Mouse (Mus musculus) ovary, adult 10 weeks (tissue): ENCODE results near the gene Cmtm7. TPM values are rescaled to one million over a fixed set of nuclear protein-coding genes. Genes with fewer than 3 reads are reported as not detected.

ENCODE experiments used
- polyA plus RNA-seq: library from polyadenylated mRNA; stranded (reverse); fragments of 350-450 nt; fragmentation: Illumina TruSeq; extraction: RNeasy Lipid Tissue Mini Kit (QIAGEN cat#74804); gene quantifications from one replicate; pipeline ENCODE4 v1.2.3, GENCODE M21; 2014

The Cmtm7 gene
- 2.8 TPM for polyA plus RNA-seq

DNA sequence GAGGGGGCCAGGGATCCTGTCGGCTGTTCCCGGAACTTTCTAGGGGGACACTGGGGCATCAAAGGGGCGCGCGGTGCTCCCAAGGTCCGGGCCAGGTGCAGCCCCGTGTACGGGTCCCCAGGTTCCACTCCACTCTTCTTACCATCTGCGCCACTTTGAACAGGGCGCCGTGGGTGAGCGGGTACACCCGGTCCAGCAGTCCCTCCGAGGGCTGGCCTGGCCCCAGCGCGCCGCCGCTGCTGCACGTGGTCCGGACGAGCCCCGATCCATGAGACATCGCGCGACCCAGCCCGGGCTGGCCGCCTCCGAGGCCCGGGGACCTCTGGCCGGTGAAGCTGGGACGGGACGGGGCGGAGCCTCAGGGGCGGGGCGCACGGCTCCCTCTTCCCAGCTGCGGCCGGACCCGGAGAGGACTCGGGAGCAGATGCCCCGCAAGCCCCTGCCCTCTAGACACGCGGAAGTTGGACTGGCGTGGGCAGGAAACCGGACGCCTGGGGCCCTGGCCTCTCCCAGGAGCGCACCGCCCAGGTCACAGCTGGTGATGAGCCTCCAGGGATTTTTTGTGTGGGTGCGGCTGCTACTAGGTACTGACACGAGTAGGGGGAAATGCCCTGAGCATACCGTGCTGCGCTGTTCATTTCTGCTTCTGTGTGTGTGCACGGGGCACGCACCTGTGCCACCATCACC, at the start of gene Cmtm7:
TSS of gene Cmtm7 (minus strand) at position 331 of the 687 bp plus-strand sequence.

DNA sequence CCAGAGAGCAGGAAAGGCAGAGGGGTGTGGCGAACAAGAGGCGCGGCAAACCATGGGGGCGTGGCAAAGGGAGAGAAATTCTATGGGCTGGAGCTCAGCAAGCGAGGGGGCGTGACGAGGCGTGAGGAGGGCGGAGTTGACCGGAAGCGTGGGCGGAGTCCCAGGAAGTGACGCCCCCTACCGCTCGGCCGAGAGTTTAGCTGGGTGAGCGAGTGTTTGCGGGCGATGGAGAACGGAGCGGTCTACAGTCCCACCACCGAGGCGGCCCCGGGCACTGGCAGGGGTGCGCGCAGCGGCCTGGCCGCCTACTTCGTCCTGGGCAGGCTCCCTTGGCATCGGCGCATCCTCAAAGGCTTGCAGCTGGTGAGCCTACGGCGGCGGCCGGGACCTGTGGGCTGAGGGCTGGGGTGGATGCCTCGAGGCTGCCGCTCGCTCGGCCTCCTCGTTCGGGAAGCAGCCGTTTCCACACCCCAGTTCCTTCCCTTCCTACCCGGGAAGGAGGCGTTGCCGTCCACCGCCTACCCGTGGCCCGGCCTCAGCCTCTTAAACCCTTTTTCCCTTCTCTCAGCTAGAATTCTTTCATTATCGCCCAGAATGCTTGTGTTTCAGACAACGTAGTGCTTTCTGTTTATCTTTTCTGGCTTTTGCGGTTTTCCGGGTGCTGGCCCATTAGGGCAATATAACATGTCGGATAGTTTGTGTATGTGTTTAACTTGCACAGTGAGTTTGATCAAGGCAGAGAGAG, 50.5 kb downstream of the Cmtm7 start, which contains the start of gene Cmtm6:
TSS of gene Cmtm6 (plus strand) at position 106 of the 745 bp plus-strand sequence.

Other genes with a start within 250 kb of the Cmtm7 start
- 0.37 TPM for gene Trim71, start 217.5 kb downstream of the Cmtm7 start, polyA plus RNA-seq
- 52.4 TPM for gene Cnot10, start 141.7 kb downstream of the Cmtm7 start, polyA plus RNA-seq
- gene Dync1li1, start 93.1 kb downstream of the Cmtm7 start, polyA plus RNA-seq, result 48.8 TPM
- gene Cmtm6, start 50.7 kb downstream of the Cmtm7 start, polyA plus RNA-seq, result 78.2 TPM
- gene Cmtm8, start 62.3 kb upstream of the Cmtm7 start, polyA plus RNA-seq, result 13.1 TPM
- gene Gpd1l, start 152.1 kb upstream of the Cmtm7 start, polyA plus RNA-seq, result 41.9 TPM
- not detected for gene Osbpl10, start 196.7 kb upstream of the Cmtm7 start, polyA plus RNA-seq
- 124 TPM for gene Rps27rt, start 200.9 kb upstream of the Cmtm7 start, polyA plus RNA-seq